Mouse (Mus musculus): Measurements from ENCODE around the gene Tmem273. TPM values are rescaled to one million over a fixed set of nuclear protein-coding genes. Genes with fewer than 3 reads are reported as not detected.

Tmem273 gene
- total RNA-seq, 2 experiments from 2014 or later: 0.91 to 1.3 TPM

DNA sequence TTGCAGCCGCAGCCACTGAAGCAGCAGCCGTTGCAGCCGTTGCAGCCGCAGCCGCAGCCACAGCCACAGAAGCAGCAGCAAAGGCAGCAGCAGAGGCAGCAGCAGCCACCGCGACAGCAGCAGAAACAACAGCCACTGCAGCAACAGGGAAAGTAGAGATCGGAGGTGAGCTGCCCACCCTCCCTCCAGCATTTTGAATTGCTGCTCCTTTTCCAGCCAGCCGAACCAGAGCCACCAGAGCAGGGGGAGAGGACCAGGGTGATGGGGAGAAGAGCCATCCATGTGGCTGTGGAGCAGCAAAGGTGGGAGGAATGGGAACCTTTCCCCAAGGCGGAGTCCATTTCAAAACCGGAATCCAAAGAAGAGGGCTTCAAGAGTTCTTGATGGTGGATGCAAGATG, 50.4 kb downstream of the Tmem273 start:
- H3K27ac ChIP-seq: no peak overlapping the region
- DNase-seq (ENCODE audit: extremely low spot score in 1 of 2, low spot score in 2 of 2): no peak
- TF ChIP-seq CTCF (IDR thresholded peaks at IDR 0.05): no peak
- intact Hi-C loops (cut with DNase I): no loop called here
- no peak overlapping the region for H3K4me3 ChIP-seq

DNA sequence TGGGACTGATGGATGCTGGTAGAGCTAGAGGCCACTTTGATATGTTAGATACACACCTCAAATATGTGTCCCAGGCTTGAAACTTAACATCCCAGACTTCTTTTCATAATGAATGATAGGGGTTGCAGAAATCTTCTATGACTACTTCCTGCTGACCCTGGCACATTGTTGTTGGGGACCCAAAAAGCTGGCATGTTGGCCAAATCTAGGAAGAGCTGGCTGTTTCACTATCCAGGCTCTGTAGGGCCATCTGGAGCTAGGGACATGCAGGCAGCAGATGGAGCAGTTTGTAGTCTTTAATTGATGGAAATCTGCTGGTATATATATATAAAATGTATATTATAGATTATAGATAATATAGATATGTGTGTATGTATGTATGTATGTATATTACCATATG, 56.3 kb downstream of the Tmem273 start:
- Histone ChIP-seq H3K4me3 (no peak overlapping the region), H3K27ac (no peak overlapping the region)
- intact Hi-C loops (cut with DNase I): no loop called here
- no peak for TF ChIP-seq CTCF (IDR thresholded peaks at IDR 0.05)
- DNase-seq (ENCODE audit: extremely low spot score in 1 of 2, low spot score in 2 of 2): no peak

DNA sequence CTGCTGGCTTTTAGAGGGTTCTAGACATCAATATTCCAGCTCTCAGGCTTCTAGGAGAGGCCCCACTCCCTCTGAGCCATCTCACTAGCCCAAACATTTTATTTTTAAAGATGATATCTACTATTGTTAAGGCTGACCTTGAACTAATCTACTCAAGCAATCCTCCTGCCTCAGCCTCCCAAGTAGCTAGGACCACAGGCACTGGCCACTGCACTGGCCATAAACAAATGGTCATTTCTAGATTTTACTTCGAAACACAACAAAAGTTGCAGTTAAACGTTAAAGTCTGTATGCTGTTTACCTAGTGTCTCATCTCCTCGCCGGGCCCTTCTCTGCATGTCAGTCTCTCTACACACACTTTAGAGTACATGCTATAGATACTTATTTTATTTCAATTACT, 68.3 kb downstream of the Tmem273 start:
- no peak for DNase-seq (ENCODE audit: extremely low spot score in 1 of 2, low spot score in 2 of 2)
- Histone ChIP-seq H3K4me3 (no peak overlapping the region), H3K27ac (no peak overlapping the region)
- TF ChIP-seq CTCF (IDR thresholded peaks at IDR 0.05): no peak
- intact Hi-C loops (cut with DNase I): no loop called here

- Histone ChIP-seq H3K27ac (no peak overlapping the region), H3K4me3 (no peak overlapping the region; the same call in 1 of the 2 replicates)
- no peak for DNase-seq (ENCODE audit: extremely low spot score in 1 of 2, low spot score in 2 of 2)
- no peak for TF ChIP-seq CTCF (IDR thresholded peaks at IDR 0.05)
- intact Hi-C loops (cut with DNase I): loop anchor here (2.0 kb wide), 1 partner anchor 105 kb away; no protein-coding TSS in a partner anchor
Measured at GRCm38 (mm10) chr14:32856246-32856645, 70.5 kb downstream of the Tmem273 start.

GRCm38 (mm10) chr14:32856681-32857328, 71.0 kb downstream of the Tmem273 start, which contains the start of gene Vstm4:
TSS of gene Vstm4 (plus strand) at chr14:32856756.
- Histone ChIP-seq H3K4me3 (peak within 1 kb of the TSS; percentile 57), H3K27ac (peak within 1 kb of the TSS; percentile 75)
- no peak for TF ChIP-seq CTCF (IDR thresholded peaks at IDR 0.05)
- intact Hi-C loops (cut with DNase I): loop anchor here (2.0 kb wide), 1 partner anchor 104 kb away; no protein-coding TSS in a partner anchor
- DNase-seq (ENCODE audit: extremely low spot score in 1 of 2, low spot score in 2 of 2): peak; percentile 49 to 50

- intact Hi-C loops (cut with DNase I): no loop called here
- H3K27ac ChIP-seq: no peak overlapping the region
- no peak for TF ChIP-seq CTCF (IDR thresholded peaks at IDR 0.05)
- DNase-seq (ENCODE audit: extremely low spot score in 1 of 2, low spot score in 2 of 2): no peak
- H3K4me3 ChIP-seq: no peak overlapping the region
Measured at GRCm38 (mm10) chr14:32858361-32858760, 72.6 kb downstream of the Tmem273 start.

DNA sequence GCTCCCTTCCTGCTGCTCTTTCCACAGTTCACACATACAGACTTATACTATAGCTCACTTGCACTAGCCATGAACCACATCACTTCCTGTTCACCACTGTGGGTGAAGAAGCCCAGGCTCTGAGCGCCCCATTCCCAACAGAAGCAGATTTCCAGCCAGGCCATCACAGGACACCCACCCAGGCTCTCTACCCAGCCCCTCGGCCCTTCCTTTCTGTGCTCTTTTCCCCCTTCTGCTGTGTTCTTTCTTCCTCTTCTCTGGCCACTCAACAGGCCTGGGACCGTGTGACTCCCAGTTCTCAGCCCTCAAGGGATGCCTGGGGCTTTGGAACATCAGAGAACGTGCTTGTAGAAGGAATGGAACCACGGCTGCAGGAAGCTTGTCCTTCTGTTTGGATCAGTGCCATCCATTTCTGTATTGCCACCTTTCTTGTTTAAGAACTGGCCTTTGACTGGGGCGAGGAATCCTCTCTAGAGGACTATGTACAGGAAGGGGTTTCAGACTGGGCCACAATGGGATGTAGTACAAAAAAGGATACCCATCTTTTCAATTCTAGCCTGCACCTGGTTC, 73.3 kb downstream of the Tmem273 start:
- intact Hi-C loops (cut with DNase I): no loop called here
- DNase-seq (ENCODE audit: extremely low spot score in 1 of 2, low spot score in 2 of 2): no peak
- no peak for TF ChIP-seq CTCF (IDR thresholded peaks at IDR 0.05)
- Histone ChIP-seq H3K4me3 (no peak overlapping the region), H3K27ac (no peak overlapping the region)

DNA sequence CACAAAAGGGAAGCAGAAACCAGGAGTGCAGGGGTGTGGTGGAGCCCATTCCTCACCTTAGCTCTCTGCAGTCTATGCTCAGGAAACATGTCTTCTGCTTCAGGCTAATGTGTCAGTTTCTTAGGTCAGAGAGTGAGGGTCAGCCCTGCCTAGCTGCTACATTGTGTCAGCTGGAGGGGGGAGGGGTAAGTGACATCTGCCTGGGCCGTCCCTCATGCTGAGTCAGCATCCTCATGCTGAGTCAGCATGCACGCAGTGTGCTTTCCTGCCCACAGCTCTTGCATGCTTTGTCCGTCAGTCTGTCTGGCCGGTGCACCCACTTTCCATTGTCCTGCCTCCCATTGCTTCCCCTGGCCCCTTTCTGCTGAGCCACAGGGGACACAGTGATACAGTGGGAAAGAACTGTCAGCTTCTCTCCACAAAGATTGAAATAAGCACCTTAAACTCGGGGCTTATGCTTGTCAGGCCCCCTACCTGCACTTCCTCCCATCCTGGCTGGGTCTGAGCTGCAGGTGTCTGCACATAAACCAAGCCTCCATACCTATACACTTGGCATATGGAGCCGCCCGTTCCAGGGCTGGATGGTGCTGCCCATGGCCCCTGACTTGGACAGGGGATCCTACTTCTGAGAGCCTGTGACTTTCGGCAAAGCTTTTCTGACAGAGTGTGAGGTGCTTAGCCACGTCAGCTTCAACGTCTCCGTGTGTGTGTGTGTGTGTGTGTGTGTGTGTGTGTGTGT, 74.2 kb downstream of the Tmem273 start:
- no peak for DNase-seq (ENCODE audit: extremely low spot score in 1 of 2, low spot score in 2 of 2)
- Histone ChIP-seq H3K4me3 (no peak overlapping the region), H3K27ac (no peak overlapping the region)
- intact Hi-C loops (cut with DNase I): no loop called here
- TF ChIP-seq CTCF (IDR thresholded peaks at IDR 0.05): no peak

GRCm38 (mm10) chr14:32861149-32861581, 75.4 kb downstream of the Tmem273 start:
- Histone ChIP-seq H3K27ac (no peak overlapping the region), H3K4me3 (no peak overlapping the region)
- no peak for DNase-seq (ENCODE audit: extremely low spot score in 1 of 2, low spot score in 2 of 2)
- intact Hi-C loops (cut with DNase I): no loop called here
- TF ChIP-seq CTCF (IDR thresholded peaks at IDR 0.05): no peak

GRCm38 (mm10) chr14:32861656-32862055, 75.9 kb downstream of the Tmem273 start:
- intact Hi-C loops (cut with DNase I): no loop called here
- DNase-seq (ENCODE audit: extremely low spot score in 1 of 2, low spot score in 2 of 2): no peak
- no peak overlapping the region for H3K4me3 ChIP-seq
- TF ChIP-seq CTCF (IDR thresholded peaks at IDR 0.05): no peak
- no peak overlapping the region for H3K27ac ChIP-seq

DNA sequence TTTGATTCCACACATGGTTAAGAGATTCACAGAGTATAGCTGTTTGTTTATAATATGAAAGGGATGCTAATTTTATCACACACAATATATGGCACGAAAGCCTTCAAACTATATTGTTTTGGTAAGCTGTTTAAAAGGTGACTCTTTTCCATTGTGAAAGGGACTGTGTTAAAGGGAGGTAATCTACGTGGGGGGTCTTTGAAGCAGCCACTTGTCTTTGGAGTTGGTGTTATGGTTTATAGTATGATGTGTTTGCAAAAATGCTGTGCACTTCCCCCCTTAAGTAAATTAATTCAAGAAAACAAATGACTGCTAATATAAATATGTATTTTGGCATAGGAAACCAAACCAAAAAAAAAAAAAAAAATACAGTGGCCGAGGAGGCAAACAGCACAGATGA, 79.6 kb downstream of the Tmem273 start:
- TF ChIP-seq CTCF (IDR thresholded peaks at IDR 0.05): no peak
- Histone ChIP-seq H3K4me3 (no peak overlapping the region), H3K27ac (no peak overlapping the region)
- intact Hi-C loops (cut with DNase I): no loop called here
- no peak for DNase-seq (ENCODE audit: extremely low spot score in 1 of 2, low spot score in 2 of 2)

Other genes starting within 250 kb of the Tmem273 start
- gene Prrxl1, start 186.6 kb upstream of the Tmem273 start, total RNA-seq (2021): not detected
- gene 3425401B19Rik, start 100.7 kb upstream of the Tmem273 start, total RNA-seq (2021): under 1 TPM; 0.07 to 0.20 TPM
- gene Fam170b, start 48.0 kb downstream of the Tmem273 start, total RNA-seq (2021): not detected
- 1 to 10 TPM; 3.9 to 4.4 TPM for gene Vstm4, start 70.8 kb downstream of the Tmem273 start, total RNA-seq (2021)
- gene Lrrc18, start 205.4 kb downstream of the Tmem273 start, total RNA-seq (2021): under 1 TPM; 0.26 to 0.50 TPM